In the genomic region with DNA sequence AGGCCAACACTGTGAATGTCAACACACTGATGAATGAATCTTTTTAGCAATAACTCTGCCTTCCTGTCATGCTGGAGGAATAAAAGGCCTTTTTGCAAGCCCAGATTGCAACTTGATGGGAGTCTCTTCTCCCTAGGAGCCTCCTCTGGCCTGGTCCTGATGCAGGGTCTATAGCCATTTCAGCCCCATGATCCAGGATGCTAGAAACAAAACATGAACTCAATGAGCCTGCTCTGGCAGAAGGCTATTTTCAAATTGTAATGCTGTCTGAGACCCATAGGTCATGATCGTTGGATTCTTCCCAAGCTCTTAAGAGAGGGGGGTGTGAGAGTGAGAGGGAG, we compare ENCODE assay signal across 13 mouse cellular contexts.
"Had no signal": no experiment of that assay in that cellular context is flagged by ENCODE, and none has a peak within 500 bp of the region (broad histone marks: within the 10 kb centered on the region; RNA-seq: fewer than 3 reads in every experiment).

No protein-coding gene starts in this region.

- H3K27ac ChIP-seq: kidney, embryonic 15.5 days; limb, embryonic 13.5 days; liver, embryonic 15.5 days; macrophage; midbrain, embryonic 12.5 days had no signal

- H3K4me2 ChIP-seq: kidney, embryonic 15.5 days; limb, embryonic 13.5 days; liver, embryonic 15.5 days; midbrain, embryonic 12.5 days had no signal

- H3K36me3 ChIP-seq: kidney, embryonic 15.5 days; limb, embryonic 13.5 days; liver, embryonic 15.5 days; midbrain, embryonic 12.5 days had no signal

- H3K9me3 ChIP-seq: kidney, embryonic 15.5 days; midbrain, embryonic 12.5 days had no signal

- H3K4me3 ChIP-seq: kidney, embryonic 15.5 days; limb, embryonic 13.5 days; liver, embryonic 15.5 days; megakaryocyte, embryonic 14.5 days; midbrain, embryonic 12.5 days; myocyte had no signal

- DNase-seq: kidney, adult 2 months; kidney, postnatal 14 days; lung, adult 2 months; lung, postnatal 10 days; thymus, adult 18-20 months; thymus, postnatal 14 days had no signal

- H3K4me1 ChIP-seq: kidney, embryonic 15.5 days; limb, embryonic 13.5 days; liver, embryonic 15.5 days; megakaryocyte, embryonic 14.5 days; midbrain, embryonic 12.5 days had no signal

- H3K9ac ChIP-seq: kidney, embryonic 15.5 days; limb, embryonic 13.5 days; liver, embryonic 15.5 days; midbrain, embryonic 12.5 days had no signal

- H3K27me3 ChIP-seq: kidney, embryonic 15.5 days; limb, embryonic 13.5 days; liver, embryonic 15.5 days; megakaryocyte, embryonic 14.5 days; midbrain, embryonic 12.5 days had no signal
